Mouse (Mus musculus): ENCODE measurements at regions not wholly inside any gene's neighbourhood (a gene's known extent, or its start where the extent isn't known, plus 50 kb on each side); places are given as distances from the start of the nearest gene placed in this dataset.

- Histone ChIP-seq H3K27me3 (no peaks in the 10 kb centered on the region), H3K4me1 (no peaks in the 10 kb centered on the region), H3K4me3 (no peak overlapping the region), H3K27ac (no peak overlapping the region), H3K36me3 (no peaks in the 10 kb centered on the region), H3K9ac (no peak overlapping the region), H3K4me2 (no peak overlapping the region), H3K9me3 (no peaks in the 10 kb centered on the region)
- no peak for ATAC-seq (ENCODE audit: insufficient number of reproducible peaks, insufficient read depth, low FRiP score, low TSS enrichment, low read depth)
Observed at GRCm38 (mm10) chr4:71409867-71410266, 347.9 kb downstream of the Gm11232 start.

DNA sequence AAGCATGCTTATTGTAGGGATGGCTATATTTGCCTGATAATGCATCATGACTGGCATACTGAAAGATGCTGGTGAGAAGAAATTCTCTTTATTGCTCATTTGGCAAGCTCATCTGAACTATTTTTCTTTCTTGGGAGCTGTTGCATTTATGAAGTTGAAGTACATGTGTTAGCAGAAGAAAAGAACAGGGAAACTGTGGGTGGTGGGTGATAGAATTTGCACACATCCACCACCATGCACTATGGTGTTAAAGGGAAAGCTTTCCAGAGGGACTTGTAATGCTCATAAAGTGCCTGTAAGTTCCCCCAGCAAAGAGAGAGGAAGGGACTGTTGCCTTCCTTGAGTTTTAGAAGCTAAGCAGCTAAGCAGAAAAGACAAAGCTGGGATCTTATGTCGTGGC is 367.3 kb downstream of the Gm11232 start:
- no peak overlapping the region for H3K9ac ChIP-seq
- no peaks in the 10 kb centered on the region for H3K27me3 ChIP-seq
- H3K27ac ChIP-seq, result no peak overlapping the region
- H3K4me3 ChIP-seq, result no peak overlapping the region
- no peak overlapping the region for H3K4me2 ChIP-seq
- no peaks in the 10 kb centered on the region for H3K4me1 ChIP-seq
- 84% methylated on average over 1 of the region's 1 CpGs for WGBS
- ATAC-seq (ENCODE audit: insufficient number of reproducible peaks, insufficient read depth, low FRiP score, low TSS enrichment, low read depth), result no peak
- no peaks in the 10 kb centered on the region for H3K9me3 ChIP-seq
- H3K36me3 ChIP-seq, result no peaks in the 10 kb centered on the region

DNA sequence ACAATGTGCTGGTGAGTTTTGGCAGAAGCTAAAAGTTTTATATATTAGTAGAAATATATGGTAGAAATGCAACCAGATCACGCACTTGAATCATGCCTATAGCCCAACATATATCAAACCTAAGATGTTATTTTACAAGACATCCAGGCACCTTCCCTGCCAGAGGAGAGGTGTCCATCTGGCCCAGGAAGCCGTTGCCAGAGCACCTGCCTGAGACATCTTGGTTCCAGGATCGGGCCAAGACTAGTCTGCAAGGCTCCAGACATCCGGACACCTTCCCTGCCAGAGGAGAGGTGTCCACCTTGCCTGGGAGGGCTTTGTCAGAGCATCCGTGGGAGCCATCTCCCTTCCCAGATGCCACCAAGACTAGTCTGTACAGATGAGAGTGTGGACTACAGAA is 388.5 kb downstream of the Gm11232 start:
- Histone ChIP-seq H3K27me3 (no peaks in the 10 kb centered on the region), H3K4me2 (no peak overlapping the region), H3K9ac (no peak overlapping the region), H3K4me1 (no peaks in the 10 kb centered on the region), H3K4me3 (no peak overlapping the region), H3K36me3 (no peaks in the 10 kb centered on the region), H3K9me3 (no peaks in the 10 kb centered on the region), H3K27ac (no peak overlapping the region)
- 87% methylated on average over 5 of the region's 5 CpGs for WGBS
- ATAC-seq (ENCODE audit: insufficient number of reproducible peaks, insufficient read depth, low FRiP score, low TSS enrichment, low read depth), result no peak

DNA sequence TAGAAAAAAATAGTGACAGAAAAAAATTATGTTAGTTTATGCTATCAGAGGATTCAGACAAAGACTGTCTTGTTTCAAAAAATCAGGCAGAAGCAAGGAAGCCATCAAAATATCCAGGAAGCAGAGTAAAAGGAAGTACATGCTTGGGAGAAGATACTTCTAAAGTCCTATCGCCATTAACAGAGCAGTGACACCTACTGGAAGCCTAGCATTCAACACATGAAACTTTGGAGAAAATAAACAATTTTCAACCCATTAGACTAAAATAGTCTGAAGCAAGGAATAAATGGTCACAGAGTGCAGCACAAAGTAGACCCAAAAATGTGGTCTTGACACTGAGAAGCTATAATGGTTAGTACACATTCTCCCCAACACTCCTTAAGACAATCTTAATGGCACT is 394.0 kb downstream of the Gm11232 start:
- H3K4me2 ChIP-seq, result no peak overlapping the region
- peaks cover 4% of the 10 kb centered on the region; the same call in 1 of the 2 replicates for H3K9me3 ChIP-seq
- no peak overlapping the region for H3K9ac ChIP-seq
- no peaks in the 10 kb centered on the region for H3K27me3 ChIP-seq
- no peaks in the 10 kb centered on the region for H3K36me3 ChIP-seq
- no peaks in the 10 kb centered on the region for H3K4me1 ChIP-seq
- H3K27ac ChIP-seq, result no peak overlapping the region
- 83% methylated on average over 1 of the region's 1 CpGs for whole genome bisulfite sequencing
- H3K4me3 ChIP-seq, result no peak overlapping the region
- no peak for ATAC-seq (ENCODE audit: insufficient number of reproducible peaks, insufficient read depth, low FRiP score, low TSS enrichment, low read depth)

GRCm38 (mm10) chr4:71357626-71358025 is 400.1 kb downstream of the Gm11232 start:
- Histone ChIP-seq H3K27me3 (no peaks in the 10 kb centered on the region), H3K4me1 (no peaks in the 10 kb centered on the region), H3K4me2 (no peak overlapping the region), H3K9ac (no peak overlapping the region), H3K36me3 (no peaks in the 10 kb centered on the region), H3K27ac (no peak overlapping the region), H3K4me3 (no peak overlapping the region), H3K9me3 (peaks cover 4% of the 10 kb centered on the region; the same call in 1 of the 2 replicates)
- ATAC-seq (ENCODE audit: insufficient number of reproducible peaks, insufficient read depth, low FRiP score, low TSS enrichment, low read depth), result no peak
- 53% methylated on average over 1 of the region's 1 CpGs for WGBS

DNA sequence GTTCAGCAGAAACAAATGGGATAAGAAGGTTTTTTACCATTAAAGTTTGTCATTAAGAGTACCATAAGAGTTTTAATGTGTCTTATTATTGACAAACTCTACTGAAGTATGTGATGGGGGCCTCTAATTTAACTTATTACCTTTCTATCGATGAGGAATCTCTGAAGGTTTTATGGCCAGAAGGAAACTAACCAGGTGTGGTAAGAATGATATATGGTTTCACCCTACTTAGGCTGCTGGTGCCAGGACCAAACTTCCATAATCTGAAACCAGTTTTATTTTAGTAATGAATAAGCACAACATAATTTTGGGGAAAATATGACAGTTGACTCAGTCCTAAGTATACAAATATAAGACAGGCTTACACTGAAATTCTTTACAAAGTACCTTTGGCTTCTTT is 401.1 kb downstream of the Gm11232 start:
- Histone ChIP-seq H3K4me1 (no peaks in the 10 kb centered on the region), H3K27ac (no peak overlapping the region), H3K36me3 (no peaks in the 10 kb centered on the region), H3K9ac (no peak overlapping the region), H3K9me3 (peaks cover 4% of the 10 kb centered on the region; the same call in 1 of the 2 replicates), H3K4me3 (no peak overlapping the region), H3K4me2 (no peak overlapping the region), H3K27me3 (no peaks in the 10 kb centered on the region)
- 93% methylated on average over 1 of the region's 1 CpGs for WGBS
- ATAC-seq (ENCODE audit: insufficient number of reproducible peaks, insufficient read depth, low FRiP score, low TSS enrichment, low read depth), result no peak

- Histone ChIP-seq H3K4me3 (no peak overlapping the region), H3K27ac (no peak overlapping the region), H3K4me2 (no peak overlapping the region), H3K36me3 (no peaks in the 10 kb centered on the region), H3K9ac (no peak overlapping the region), H3K27me3 (no peaks in the 10 kb centered on the region), H3K4me1 (no peaks in the 10 kb centered on the region), H3K9me3 (peaks cover 4% of the 10 kb centered on the region; the same call in 1 of the 2 replicates)
- no peak for ATAC-seq (ENCODE audit: insufficient number of reproducible peaks, insufficient read depth, low FRiP score, low TSS enrichment, low read depth)
- WGBS, result 75% methylated on average over 1 of the region's 1 CpGs
Observed at GRCm38 (mm10) chr4:71356310-71356709, 401.5 kb downstream of the Gm11232 start.

- no peak overlapping the region for H3K4me3 ChIP-seq
- H3K27me3 ChIP-seq, result no peaks in the 10 kb centered on the region
- H3K4me1 ChIP-seq, result no peaks in the 10 kb centered on the region
- 74% methylated on average over 2 of the region's 2 CpGs for whole genome bisulfite sequencing
- H3K9ac ChIP-seq, result no peak overlapping the region
- no peak overlapping the region for H3K4me2 ChIP-seq
- no peak overlapping the region for H3K27ac ChIP-seq
- no peak for ATAC-seq (ENCODE audit: insufficient number of reproducible peaks, insufficient read depth, low FRiP score, low TSS enrichment, low read depth)
- H3K9me3 ChIP-seq, result no peaks in the 10 kb centered on the region
- no peaks in the 10 kb centered on the region for H3K36me3 ChIP-seq
Observed at GRCm38 (mm10) chr4:71351880-71352279, 405.9 kb downstream of the Gm11232 start.

- Histone ChIP-seq H3K27me3 (no peaks in the 10 kb centered on the region), H3K36me3 (no peaks in the 10 kb centered on the region), H3K4me2 (no peak overlapping the region), H3K9ac (no peak overlapping the region), H3K27ac (no peak overlapping the region), H3K4me1 (no peaks in the 10 kb centered on the region), H3K4me3 (no peak overlapping the region), H3K9me3 (no peaks in the 10 kb centered on the region)
- WGBS, result 90% methylated on average over 3 of the region's 3 CpGs
- no peak for ATAC-seq (ENCODE audit: insufficient number of reproducible peaks, insufficient read depth, low FRiP score, low TSS enrichment, low read depth)
Observed at GRCm38 (mm10) chr4:71343068-71343467, 414.7 kb downstream of the Gm11232 start.

GRCm38 (mm10) chr4:71338582-71338981 is 419.2 kb downstream of the Gm11232 start:
- Histone ChIP-seq H3K9ac (no peak overlapping the region), H3K4me1 (no peaks in the 10 kb centered on the region), H3K27ac (no peak overlapping the region), H3K27me3 (no peaks in the 10 kb centered on the region), H3K9me3 (no peaks in the 10 kb centered on the region), H3K4me2 (no peak overlapping the region), H3K36me3 (no peaks in the 10 kb centered on the region), H3K4me3 (no peak overlapping the region)
- no peak for ATAC-seq (ENCODE audit: insufficient number of reproducible peaks, insufficient read depth, low FRiP score, low TSS enrichment, low read depth)
- 86% methylated on average over 1 of the region's 1 CpGs for WGBS

- Histone ChIP-seq H3K27ac (no peak overlapping the region), H3K27me3 (no peaks in the 10 kb centered on the region), H3K36me3 (no peaks in the 10 kb centered on the region), H3K9ac (no peak overlapping the region), H3K9me3 (no peaks in the 10 kb centered on the region), H3K4me1 (no peaks in the 10 kb centered on the region), H3K4me3 (no peak overlapping the region), H3K4me2 (no peak overlapping the region)
- 76% methylated on average over 3 of the region's 3 CpGs for WGBS
- no peak for ATAC-seq (ENCODE audit: insufficient number of reproducible peaks, insufficient read depth, low FRiP score, low TSS enrichment, low read depth)
Observed at GRCm38 (mm10) chr4:71332672-71333071, 425.1 kb downstream of the Gm11232 start.

DNA sequence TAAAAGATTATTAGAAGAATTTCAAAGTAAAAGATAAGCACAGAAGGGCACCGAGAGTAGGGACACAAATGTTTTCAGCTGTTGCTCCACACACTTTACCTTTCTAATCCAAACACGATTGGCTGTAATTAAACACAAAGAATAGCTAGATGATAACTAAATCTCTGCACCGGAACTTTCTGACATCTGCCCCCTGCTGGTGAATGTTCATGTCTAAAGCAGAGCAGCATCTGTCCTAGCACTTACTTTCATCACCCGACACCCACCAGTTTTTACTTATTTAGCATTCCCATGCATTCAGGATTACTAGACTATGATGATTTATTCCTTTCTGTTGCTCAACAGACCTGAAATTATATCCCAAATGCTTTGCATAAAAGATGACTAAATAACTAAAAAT is 425.7 kb downstream of the Gm11232 start:
- Histone ChIP-seq H3K4me2 (no peak overlapping the region), H3K4me3 (no peak overlapping the region), H3K27me3 (no peaks in the 10 kb centered on the region), H3K27ac (no peak overlapping the region), H3K4me1 (no peaks in the 10 kb centered on the region), H3K9me3 (no peaks in the 10 kb centered on the region), H3K36me3 (no peaks in the 10 kb centered on the region), H3K9ac (no peak overlapping the region)
- 74% methylated on average over 4 of the region's 4 CpGs for WGBS
- no peak for ATAC-seq (ENCODE audit: insufficient number of reproducible peaks, insufficient read depth, low FRiP score, low TSS enrichment, low read depth)

DNA sequence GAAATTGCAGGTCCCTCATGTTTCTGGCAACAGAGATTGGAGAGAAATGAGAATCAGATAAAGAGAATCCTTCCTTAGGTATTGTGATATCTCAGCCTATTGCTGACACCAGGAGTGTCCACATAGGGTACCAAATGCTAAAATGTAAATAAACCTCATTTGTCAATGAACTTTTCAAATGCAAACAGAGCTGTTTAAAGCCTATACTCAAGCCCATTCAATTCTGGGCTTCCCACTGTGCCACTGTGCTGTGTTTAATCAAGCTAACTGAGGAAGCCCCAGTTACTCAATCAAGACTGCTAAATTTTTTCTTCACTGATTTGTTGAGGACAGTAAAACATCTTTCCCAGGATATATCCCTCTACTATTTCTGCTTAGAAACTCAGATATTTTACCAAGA is 441.2 kb downstream of the Gm11232 start:
- H3K4me2 ChIP-seq, result no peak overlapping the region
- no peaks in the 10 kb centered on the region for H3K9me3 ChIP-seq
- H3K27me3 ChIP-seq, result no peaks in the 10 kb centered on the region
- H3K9ac ChIP-seq, result no peak overlapping the region
- H3K27ac ChIP-seq, result no peak overlapping the region
- ATAC-seq (ENCODE audit: insufficient number of reproducible peaks, insufficient read depth, low FRiP score, low TSS enrichment, low read depth), result no peak
- no peaks in the 10 kb centered on the region for H3K4me1 ChIP-seq
- H3K4me3 ChIP-seq, result no peak overlapping the region
- no peaks in the 10 kb centered on the region for H3K36me3 ChIP-seq

Measured in embryonic facial prominence, embryonic 13.5 days (tissue).